Mouse (Mus musculus) embryo, embryonic 10 days (tissue): ENCODE measurements around the gene Efhd1.

Experiments
- DNase-seq: peaks from one replicate; pipeline ENCODE4 v3.0.0-alpha.2; 2015; ENCODE audit warnings: low spot score

Efhd1 gene

DNA sequence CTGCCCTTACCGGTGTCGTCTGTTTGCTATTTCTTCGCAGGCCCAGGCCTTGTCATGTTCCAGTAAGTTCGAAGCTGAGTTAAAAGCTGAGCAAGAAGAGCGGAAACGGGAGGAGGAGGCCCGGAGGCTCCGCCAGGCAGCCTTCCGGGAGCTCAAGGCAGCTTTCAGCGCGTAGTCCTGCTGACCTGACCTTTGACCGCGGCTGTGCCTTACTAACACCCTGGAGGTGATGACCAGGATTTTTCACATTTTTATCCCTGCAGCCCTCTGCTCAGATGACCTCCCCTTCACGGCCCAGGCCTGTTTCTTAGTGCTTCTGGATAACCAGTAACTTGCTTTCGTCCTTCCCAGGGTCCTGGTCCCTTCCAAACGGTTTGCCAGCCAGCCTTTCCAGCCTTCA, 45.5 kb downstream of the Efhd1 start:
- DNase-seq = peak; percentile 62

DNA sequence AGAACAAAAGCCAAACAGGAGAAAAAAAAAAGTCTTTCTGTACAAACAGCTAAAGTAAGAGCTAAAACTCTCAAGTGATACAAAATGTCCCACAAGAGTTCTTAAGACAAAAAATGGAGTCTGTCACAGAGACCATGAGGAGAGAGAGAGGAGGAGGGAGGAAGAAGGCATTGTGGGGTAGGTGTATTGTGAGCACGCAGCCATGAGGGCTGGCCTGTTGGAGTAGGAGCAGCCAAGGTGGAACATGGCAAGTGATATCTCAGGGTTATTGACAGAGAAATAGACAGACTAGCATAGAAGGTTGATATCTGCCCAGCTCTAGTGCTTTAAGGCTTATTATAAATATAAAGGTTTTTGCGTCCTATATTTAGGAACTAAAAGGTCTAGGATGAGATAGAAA, 48.5 kb downstream of the Efhd1 start:
- no peak for DNase-seq

DNA sequence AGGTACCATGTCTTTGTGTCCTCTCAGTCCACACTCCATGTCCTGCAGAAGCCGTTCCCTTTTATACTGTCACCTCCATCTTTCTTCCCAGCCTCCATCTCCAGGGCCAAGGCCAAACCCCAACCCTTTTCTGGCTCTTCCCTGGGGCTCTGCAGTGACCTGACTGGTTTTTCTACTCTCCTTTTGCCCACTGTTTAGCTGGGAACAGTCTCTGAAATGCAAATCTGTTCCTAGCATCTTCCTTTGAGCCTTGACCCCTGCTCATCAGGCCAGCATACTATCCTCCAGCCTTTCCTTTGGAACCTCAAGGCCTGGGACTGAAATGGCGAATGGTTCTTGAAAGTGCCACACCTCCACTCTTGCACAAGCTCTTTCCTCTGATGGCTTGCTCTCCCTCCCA, 49.0 kb downstream of the Efhd1 start:
- no peak for DNase-seq

DNA sequence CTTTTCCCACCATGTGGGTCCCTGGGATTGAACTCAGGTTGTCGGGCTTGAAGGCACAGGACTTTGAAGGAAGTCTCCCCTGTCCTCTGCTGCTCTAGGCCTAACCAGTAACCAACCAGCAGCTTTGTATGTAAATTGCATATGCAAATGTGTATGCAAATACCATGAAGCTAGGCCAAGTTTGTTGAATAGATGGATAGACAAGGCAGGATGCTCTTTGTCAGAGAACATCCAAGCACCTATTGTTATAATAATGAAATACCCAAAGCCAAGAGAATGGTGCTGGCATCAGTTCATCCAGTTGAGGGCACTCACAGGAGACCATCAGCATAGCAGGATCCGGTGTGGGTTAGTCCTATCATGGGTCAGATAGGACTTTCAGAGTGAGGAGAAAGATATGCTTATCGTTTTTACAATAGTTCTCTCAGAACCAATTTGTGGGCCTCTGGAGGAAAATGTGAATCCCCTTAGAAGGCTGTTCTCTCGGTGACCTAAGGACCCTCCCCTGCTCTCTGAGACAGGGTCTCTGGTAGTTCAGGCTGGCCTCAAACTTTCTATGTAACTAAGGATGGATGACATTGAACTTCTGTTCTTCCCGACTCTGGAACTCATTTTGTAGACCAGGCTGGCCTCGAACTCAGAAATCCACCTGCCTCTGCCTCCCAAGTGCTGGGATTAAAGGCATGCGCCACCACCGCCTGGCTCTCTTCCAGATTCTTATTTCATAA, 49.8 kb downstream of the Efhd1 start:
- DNase-seq = no peak

- DNase-seq = no peak
Measured at GRCm38 (mm10) chr1:87315431-87315830, 51.3 kb downstream of the Efhd1 start.

- no peak for DNase-seq
Measured at GRCm38 (mm10) chr1:87315894-87316293, 51.7 kb downstream of the Efhd1 start.

- no peak for DNase-seq
Measured at GRCm38 (mm10) chr1:87316672-87317071, 52.5 kb downstream of the Efhd1 start.

DNA sequence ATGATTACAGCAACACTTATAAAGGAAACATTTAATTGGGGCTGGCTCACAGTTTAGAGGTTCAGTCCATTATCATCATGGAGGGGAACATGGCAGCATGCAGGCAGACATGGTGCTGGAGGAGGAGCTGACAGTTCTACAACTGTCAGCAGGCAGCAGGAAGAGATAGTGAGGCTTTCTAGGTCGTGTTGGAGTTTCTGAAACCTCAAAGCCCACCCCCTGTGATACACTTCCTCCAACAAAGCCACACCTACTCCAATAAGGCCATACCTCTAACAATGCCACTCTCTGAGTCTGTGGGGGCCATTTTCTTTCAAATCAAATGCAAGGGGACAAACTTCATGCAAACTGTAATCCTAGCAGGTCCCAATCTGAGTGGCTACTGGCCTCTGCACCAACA, 56.9 kb downstream of the Efhd1 start:
- DNase-seq = no peak

GRCm38 (mm10) chr1:87322778-87323177, 58.6 kb downstream of the Efhd1 start:
- no peak for DNase-seq

GRCm38 (mm10) chr1:87324649-87325048, 60.5 kb downstream of the Efhd1 start:
- DNase-seq = no peak

DNA sequence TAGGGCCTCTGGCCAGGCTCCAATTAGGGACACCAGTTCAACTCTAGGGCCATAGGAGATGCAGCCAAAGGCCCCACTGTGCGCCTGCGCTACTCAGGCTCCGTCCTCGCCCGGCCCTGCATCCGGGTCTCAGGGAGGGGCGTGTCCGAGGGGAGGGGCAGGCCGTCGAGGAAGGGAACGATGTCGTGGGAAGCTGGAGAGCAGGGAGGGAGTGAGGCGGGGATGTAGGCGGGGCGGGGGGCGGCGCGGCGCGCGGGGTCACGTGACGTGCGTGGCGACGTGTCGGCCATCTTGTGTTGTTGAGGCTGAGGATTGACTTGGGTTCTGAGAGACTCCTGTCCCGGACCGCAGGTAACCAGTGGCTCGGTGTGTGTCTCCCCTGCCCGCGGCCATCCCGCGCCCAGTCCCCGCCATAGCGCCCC, 62.6 kb downstream of the Efhd1 start, which contains the start of gene Gigyf2:
Gigyf2 (plus strand) TSS at position 257 of the 422 bp plus-strand sequence.
- peak; percentile 96 for DNase-seq

GRCm38 (mm10) chr1:87327165-87327861, 63.1 kb downstream of the Efhd1 start:
- DNase-seq = peak; percentile 39

DNA sequence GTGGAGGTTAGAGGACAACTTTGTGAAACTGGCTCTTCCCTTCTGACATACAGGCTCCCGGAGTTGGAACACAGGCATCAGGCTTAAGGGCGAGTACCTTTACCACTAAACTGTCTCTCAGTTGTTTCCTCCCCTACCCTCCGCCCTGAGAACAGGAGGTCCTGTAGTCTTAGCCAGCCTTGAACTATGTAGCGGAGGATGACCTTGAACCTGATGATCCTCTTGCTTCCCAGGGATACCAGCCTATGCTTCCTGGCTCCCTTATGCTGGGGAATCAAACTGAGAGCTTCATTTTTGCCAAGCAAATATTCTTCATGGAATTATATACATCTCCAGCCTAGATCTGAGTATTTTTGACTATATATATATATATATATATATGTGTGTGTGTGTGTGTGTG, 67.6 kb downstream of the Efhd1 start:
- no peak for DNase-seq

GRCm38 (mm10) chr1:87350576-87350975, 86.4 kb downstream of the Efhd1 start:
- no peak for DNase-seq

- no peak for DNase-seq
Measured at GRCm38 (mm10) chr1:87360276-87360675, 96.1 kb downstream of the Efhd1 start.
